Mouse (Mus musculus) E14TG2a.4 (cell line): ENCODE measurements around the gene Grb14.

Experiments
- H3K27me3 ChIP-seq: 2 replicates; pipeline ENCODE4 v1.6.1; 2014; ENCODE audit warnings: low read length, control low read depth; ENCODE audit not compliant: insufficient read depth
- H3K36me3 ChIP-seq: 2 replicates; pipeline ENCODE4 v1.6.1; 2014; ENCODE audit warnings: low read length, control low read depth; ENCODE audit not compliant: insufficient read depth
- H3K4me1 ChIP-seq: replicated peaks from 2 replicates; pipeline ENCODE4 v1.6.1; 2014; ENCODE audit warnings: low read depth, low read length, control low read depth
- H3K4me3 ChIP-seq: replicated peaks from 2 replicates; pipeline ENCODE4 v1.5.1; 2014; ENCODE audit warnings: mild to moderate bottlenecking, low read length
- H3K9me3 ChIP-seq: 2 replicates; pipeline ENCODE4 v1.6.1; 2014; ENCODE audit warnings: low read length, control low read depth
- CTCF ChIP-seq: conservative IDR thresholded peaks from 2 replicates; pipeline ENCODE4 v1.5.1; 2014; ENCODE audit warnings: low read length
- NANOG ChIP-seq: IDR thresholded peaks from 2 replicates; pipeline ENCODE4 v1.6.1; 2014; ENCODE audit warnings: borderline replicate concordance, low read length, mixed read lengths
- POU5F1 ChIP-seq: IDR thresholded peaks from 2 replicates; pipeline ENCODE4 v1.6.1; 2014; ENCODE audit warnings: low read length, borderline replicate concordance

The Grb14 gene

DNA sequence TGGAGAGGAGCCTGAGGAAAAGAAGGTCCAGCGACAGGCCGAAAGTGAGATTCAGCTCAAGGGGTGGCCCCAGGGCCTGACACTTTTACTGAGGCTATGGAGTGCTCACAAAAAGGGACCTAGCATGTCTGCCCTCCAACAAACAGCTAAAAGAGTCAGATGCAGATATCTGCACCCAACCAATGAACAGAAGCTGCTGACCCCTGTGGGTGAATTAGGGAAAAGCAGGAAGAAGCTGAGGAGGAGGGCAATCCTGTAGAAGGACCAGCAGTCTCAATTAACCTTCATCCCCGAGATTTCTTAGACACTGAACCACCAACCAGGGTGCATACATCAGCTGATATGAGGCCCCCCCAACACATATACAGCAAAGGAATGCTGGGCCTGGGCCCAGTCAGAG, 77.3 kb downstream of the Grb14 start:
- H3K4me3 ChIP-seq, result no peak overlapping the region
- TF ChIP-seq NANOG (no peak), POU5F1 (no peak), CTCF (peak; percentile 40)
- no peaks in the 10 kb centered on the region for H3K36me3 ChIP-seq
- H3K4me1 ChIP-seq, result 0 out of 2 replicates have a peak, but pooled peaks cover 3% of the 10 kb centered on the region
- no peaks in the 10 kb centered on the region for H3K27me3 ChIP-seq
- no peaks in the 10 kb centered on the region for H3K9me3 ChIP-seq

DNA sequence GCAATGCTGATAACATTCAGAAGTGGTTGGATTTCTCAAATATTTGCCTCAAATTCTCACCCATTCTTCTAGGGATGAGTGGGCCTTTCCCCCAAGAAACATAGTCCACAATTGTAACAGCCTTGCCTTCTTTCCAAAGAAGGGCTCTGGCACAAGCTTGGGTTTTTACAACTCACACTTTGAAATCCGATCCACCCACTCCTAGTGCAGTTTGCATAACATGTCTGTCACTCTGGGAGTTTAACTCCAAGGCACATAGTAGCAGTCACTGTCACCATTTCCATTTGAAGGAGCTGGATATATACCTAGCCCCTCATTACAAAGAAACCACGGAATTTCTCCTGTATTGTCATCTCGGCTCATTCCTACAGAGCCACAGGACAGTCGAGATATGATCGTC, 103.9 kb downstream of the Grb14 start:
- TF ChIP-seq CTCF, result no peak
- no peak for TF ChIP-seq POU5F1
- no peak for TF ChIP-seq NANOG
- H3K36me3 ChIP-seq, result no peaks in the 10 kb centered on the region
- H3K9me3 ChIP-seq, result no peaks in the 10 kb centered on the region
- H3K4me1 ChIP-seq, result no peaks in the 10 kb centered on the region
- no peak overlapping the region for H3K4me3 ChIP-seq
- no peaks in the 10 kb centered on the region for H3K27me3 ChIP-seq

DNA sequence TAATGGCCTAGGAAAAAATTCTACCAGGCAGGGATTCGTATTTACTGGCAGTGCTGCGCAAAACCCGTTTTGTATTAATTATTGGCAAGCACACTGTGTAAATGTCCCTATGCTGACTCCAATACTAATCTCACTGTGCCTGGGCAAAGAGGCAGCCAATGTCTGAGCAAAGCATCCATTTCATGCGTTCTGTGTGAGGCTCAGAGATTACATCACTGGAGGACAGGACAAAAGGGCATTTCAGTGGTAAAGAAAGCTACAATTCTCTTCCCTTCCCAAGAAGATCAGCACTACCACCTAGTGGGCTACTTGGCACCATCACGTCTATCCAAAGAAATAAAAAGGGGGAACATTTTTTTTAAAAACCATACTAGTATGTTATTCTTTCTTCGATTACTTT, 109.3 kb downstream of the Grb14 start:
- no peaks in the 10 kb centered on the region for H3K27me3 ChIP-seq
- H3K4me3 ChIP-seq, result no peak overlapping the region
- H3K9me3 ChIP-seq, result no peaks in the 10 kb centered on the region
- TF ChIP-seq CTCF, result peak; percentile 16; the same call in 1 of the 2 replicates
- no peak for TF ChIP-seq NANOG
- no peak for TF ChIP-seq POU5F1
- H3K4me1 ChIP-seq, result no peaks in the 10 kb centered on the region
- H3K36me3 ChIP-seq, result no peaks in the 10 kb centered on the region

GRCm38 (mm10) chr2:64904877-64905276, 119.9 kb downstream of the Grb14 start:
- Histone ChIP-seq H3K36me3 (no peaks in the 10 kb centered on the region), H3K4me3 (no peak overlapping the region), H3K9me3 (no peaks in the 10 kb centered on the region), H3K4me1 (no peaks in the 10 kb centered on the region), H3K27me3 (no peaks in the 10 kb centered on the region)
- TF ChIP-seq NANOG, result no peak
- no peak for TF ChIP-seq CTCF
- no peak for TF ChIP-seq POU5F1

GRCm38 (mm10) chr2:64897844-64898243, 126.9 kb downstream of the Grb14 start:
- no peaks in the 10 kb centered on the region for H3K36me3 ChIP-seq
- H3K4me3 ChIP-seq, result no peak overlapping the region
- H3K27me3 ChIP-seq, result no peaks in the 10 kb centered on the region
- TF ChIP-seq CTCF (no peak), NANOG (no peak), POU5F1 (no peak)
- no peaks in the 10 kb centered on the region for H3K4me1 ChIP-seq
- H3K9me3 ChIP-seq, result no peaks in the 10 kb centered on the region

DNA sequence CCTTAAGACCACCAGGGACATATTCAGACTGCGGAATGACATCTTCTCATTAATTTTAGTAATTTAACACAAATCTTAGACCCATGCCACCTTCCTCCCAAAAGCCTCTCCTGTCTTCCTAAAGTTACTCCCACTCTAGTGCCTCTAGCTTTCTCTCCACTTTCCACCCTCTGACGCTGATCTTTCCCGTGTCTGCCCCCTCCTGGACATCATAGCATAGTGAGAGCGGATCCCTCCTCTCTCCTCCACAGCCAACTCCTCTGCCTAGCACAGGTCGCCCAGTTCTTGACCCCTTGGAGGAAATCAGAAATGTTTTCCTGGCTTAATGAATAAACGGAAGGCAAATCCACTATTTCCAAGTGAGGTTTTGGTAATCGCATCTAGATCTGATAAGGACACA, 131.6 kb downstream of the Grb14 start:
- no peaks in the 10 kb centered on the region for H3K36me3 ChIP-seq
- 0 out of 2 replicates have a peak, but pooled peaks have one; percentile 9 for TF ChIP-seq CTCF
- no peak for TF ChIP-seq NANOG
- no peak for TF ChIP-seq POU5F1

GRCm38 (mm10) chr2:64887098-64887757, 137.6 kb downstream of the Grb14 start:
- Histone ChIP-seq H3K9me3 (no peaks in the 10 kb centered on the region), H3K4me1 (no peaks in the 10 kb centered on the region), H3K36me3 (no peaks in the 10 kb centered on the region), H3K4me3 (no peak overlapping the region), H3K27me3 (no peaks in the 10 kb centered on the region)
- TF ChIP-seq CTCF (no peak), POU5F1 (no peak), NANOG (no peak)

More for the DNA sequence above, 131.6 kb downstream of the Grb14 start:
- Histone ChIP-seq H3K4me3 (no peak overlapping the region), H3K9me3 (no peaks in the 10 kb centered on the region), H3K27me3 (no peaks in the 10 kb centered on the region), H3K4me1 (no peaks in the 10 kb centered on the region)

- Histone ChIP-seq H3K9me3 (no peaks in the 10 kb centered on the region), H3K27me3 (no peaks in the 10 kb centered on the region), H3K4me3 (no peak overlapping the region), H3K4me1 (no peaks in the 10 kb centered on the region), H3K36me3 (no peaks in the 10 kb centered on the region)
- no peak for TF ChIP-seq CTCF
- TF ChIP-seq POU5F1, result no peak
- TF ChIP-seq NANOG, result no peak
Observed at GRCm38 (mm10) chr2:64885696-64886095, 139.1 kb downstream of the Grb14 start.

- H3K27me3 ChIP-seq, result no peaks in the 10 kb centered on the region
- no peaks in the 10 kb centered on the region for H3K4me1 ChIP-seq
- peaks cover 10% of the 10 kb centered on the region for H3K9me3 ChIP-seq
- no peak overlapping the region for H3K4me3 ChIP-seq
- no peaks in the 10 kb centered on the region for H3K36me3 ChIP-seq
- no peak for TF ChIP-seq POU5F1
- no peak for TF ChIP-seq NANOG
- TF ChIP-seq CTCF, result no peak
Observed at GRCm38 (mm10) chr2:64878275-64878674, 146.5 kb downstream of the Grb14 start.
